Mouse (Mus musculus): ENCODE data around the gene Wdfy4. TPM values are rescaled to one million over a fixed set of nuclear protein-coding genes. Genes with fewer than 3 reads are reported as not detected.

Wdfy4 gene
- polyA plus RNA-seq, 1 experiment from 2014 or later: 0.24 TPM

GRCm38 (mm10) chr14:33131044-33131758, 54.1 kb downstream of the Wdfy4 start:
- Histone ChIP-seq H3K9me3 (ENCODE audit: control insufficient read depth, low read length) (no peaks in the 10 kb centered on the region), H3K27ac (replicated peaks; ENCODE audit: low read depth, low read length) (no peak overlapping the region), H3K9ac (replicated peaks; ENCODE audit: low read length) (no peak overlapping the region), H3K4me2 (ENCODE audit: low read length) (no peak overlapping the region), H3K27me3 (ENCODE audit: control insufficient read depth, insufficient read depth, low read length) (peaks cover 5% of the 10 kb centered on the region; the same call in 1 of the 2 replicates), H3K36me3 (ENCODE audit: control insufficient read depth, insufficient read depth, low read length) (no peaks in the 10 kb centered on the region), H3K4me3 (replicated peaks; ENCODE audit: low read depth, low read length) (no peak overlapping the region), H3K4me1 (ENCODE audit: control insufficient read depth, insufficient read depth, low read length) (no peaks in the 10 kb centered on the region)
- WGBS: 51% methylated on average over 7 of the region's 7 CpGs
- no peak for ATAC-seq (ENCODE audit: low FRiP score, low TSS enrichment)
- peak; percentile 24 for DNase-seq

DNA sequence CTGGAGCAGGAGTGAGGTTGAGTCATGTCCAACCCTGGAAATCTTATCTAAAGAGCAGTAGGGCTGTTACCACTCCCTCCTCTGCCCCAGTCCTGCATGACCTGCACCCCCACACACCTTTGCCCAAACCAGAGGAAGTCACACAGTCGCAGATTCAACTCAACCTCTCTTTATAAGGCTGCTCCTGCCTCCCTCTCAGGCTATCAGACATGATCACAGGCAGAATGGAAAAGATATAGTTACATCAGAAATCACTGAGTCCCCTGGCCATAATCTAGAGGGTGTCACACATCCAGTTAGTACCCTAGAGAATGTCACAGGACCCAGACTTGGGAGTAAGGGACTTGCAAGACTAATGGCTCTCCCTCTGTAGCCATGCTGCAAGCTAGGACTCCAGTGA, 68.7 kb downstream of the Wdfy4 start:
- Histone ChIP-seq H3K4me3 (replicated peaks; ENCODE audit: low read depth, low read length) (no peak overlapping the region), H3K9ac (replicated peaks; ENCODE audit: low read length) (no peak overlapping the region), H3K4me1 (ENCODE audit: control insufficient read depth, insufficient read depth, low read length) (no peaks in the 10 kb centered on the region), H3K36me3 (ENCODE audit: control insufficient read depth, insufficient read depth, low read length) (no peaks in the 10 kb centered on the region), H3K27ac (replicated peaks; ENCODE audit: low read depth, low read length) (no peak overlapping the region), H3K9me3 (ENCODE audit: control insufficient read depth, low read length) (no peaks in the 10 kb centered on the region), H3K27me3 (ENCODE audit: control insufficient read depth, insufficient read depth, low read length) (no peaks in the 10 kb centered on the region), H3K4me2 (ENCODE audit: low read length) (no peak overlapping the region)
- DNase-seq (no peak), ATAC-seq (ENCODE audit: low FRiP score, low TSS enrichment) (no peak)
- WGBS: 88% methylated on average over 1 of the region's 1 CpGs

GRCm38 (mm10) chr14:33104809-33105208, 80.5 kb downstream of the Wdfy4 start:
- DNase-seq (no peak), ATAC-seq (ENCODE audit: low FRiP score, low TSS enrichment) (no peak)
- H3K36me3 ChIP-seq (ENCODE audit: control insufficient read depth, insufficient read depth, low read length): no peaks in the 10 kb centered on the region
- H3K27ac ChIP-seq (replicated peaks; ENCODE audit: low read depth, low read length): no peak overlapping the region
- no peaks in the 10 kb centered on the region for H3K27me3 ChIP-seq (ENCODE audit: control insufficient read depth, insufficient read depth, low read length)
- H3K9me3 ChIP-seq (ENCODE audit: control insufficient read depth, low read length): no peaks in the 10 kb centered on the region
- H3K9ac ChIP-seq (replicated peaks; ENCODE audit: low read length): no peak overlapping the region
- H3K4me3 ChIP-seq (replicated peaks; ENCODE audit: low read depth, low read length): no peak overlapping the region
- no peak overlapping the region for H3K4me2 ChIP-seq (ENCODE audit: low read length)
- 82% methylated on average over 3 of the region's 3 CpGs for WGBS
- H3K4me1 ChIP-seq (ENCODE audit: control insufficient read depth, insufficient read depth, low read length): no peaks in the 10 kb centered on the region

DNA sequence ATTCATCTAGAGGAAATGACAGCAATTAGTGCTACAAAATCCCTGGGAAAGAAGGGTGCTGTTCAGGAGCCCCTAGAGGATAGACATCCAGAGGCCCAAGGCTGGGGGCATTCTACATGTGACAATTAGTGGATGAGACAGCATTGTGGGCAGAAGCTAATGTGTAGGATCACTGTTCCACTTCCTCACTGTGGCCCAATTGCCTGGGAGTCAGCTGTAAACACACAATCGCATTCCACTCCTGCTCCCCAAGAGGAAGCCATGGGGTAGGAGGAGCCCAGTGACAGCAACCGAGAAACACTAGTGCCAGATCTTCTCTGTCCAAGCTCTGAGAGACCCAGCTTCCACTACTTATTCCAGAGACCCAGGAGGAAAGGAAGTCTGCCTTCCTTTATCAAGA, 83.7 kb downstream of the Wdfy4 start:
- no peaks in the 10 kb centered on the region for H3K4me1 ChIP-seq (ENCODE audit: control insufficient read depth, insufficient read depth, low read length)
- no peak overlapping the region for H3K4me2 ChIP-seq (ENCODE audit: low read length)
- WGBS: 85% methylated on average over 2 of the region's 2 CpGs
- no peak for DNase-seq
- no peak overlapping the region for H3K9ac ChIP-seq (replicated peaks; ENCODE audit: low read length)
- no peaks in the 10 kb centered on the region for H3K9me3 ChIP-seq (ENCODE audit: control insufficient read depth, low read length)
- ATAC-seq (ENCODE audit: low FRiP score, low TSS enrichment): no peak
- H3K36me3 ChIP-seq (ENCODE audit: control insufficient read depth, insufficient read depth, low read length): no peaks in the 10 kb centered on the region
- no peaks in the 10 kb centered on the region for H3K27me3 ChIP-seq (ENCODE audit: control insufficient read depth, insufficient read depth, low read length)
- no peak overlapping the region for H3K4me3 ChIP-seq (replicated peaks; ENCODE audit: low read depth, low read length)
- no peak overlapping the region for H3K27ac ChIP-seq (replicated peaks; ENCODE audit: low read depth, low read length)

DNA sequence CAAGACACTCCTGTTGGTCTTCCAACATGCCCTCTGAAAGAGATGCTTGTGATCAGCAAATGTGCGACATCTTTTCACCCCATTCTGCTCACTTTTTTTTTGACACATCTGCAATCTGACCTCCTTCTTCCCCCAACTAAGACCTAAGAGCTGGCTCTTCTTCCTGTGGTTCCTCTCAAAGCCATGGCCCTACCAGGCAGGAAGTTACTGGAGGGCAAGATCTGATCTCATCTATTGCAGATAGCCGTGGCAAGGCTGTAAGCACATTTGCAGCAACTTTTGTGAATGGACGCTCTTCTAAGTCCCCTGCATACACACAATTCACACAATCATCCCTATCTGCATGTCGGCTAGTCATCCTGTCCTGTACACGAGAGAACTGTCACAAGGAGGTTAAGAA, 85.4 kb downstream of the Wdfy4 start:
- Histone ChIP-seq H3K27ac (replicated peaks; ENCODE audit: low read depth, low read length) (no peak overlapping the region), H3K9me3 (ENCODE audit: control insufficient read depth, low read length) (no peaks in the 10 kb centered on the region), H3K9ac (replicated peaks; ENCODE audit: low read length) (no peak overlapping the region), H3K27me3 (ENCODE audit: control insufficient read depth, insufficient read depth, low read length) (no peaks in the 10 kb centered on the region), H3K4me2 (ENCODE audit: low read length) (no peak overlapping the region), H3K4me3 (replicated peaks; ENCODE audit: low read depth, low read length) (no peak overlapping the region), H3K4me1 (ENCODE audit: control insufficient read depth, insufficient read depth, low read length) (no peaks in the 10 kb centered on the region), H3K36me3 (ENCODE audit: control insufficient read depth, insufficient read depth, low read length) (no peaks in the 10 kb centered on the region)
- ATAC-seq (ENCODE audit: low FRiP score, low TSS enrichment) (no peak), DNase-seq (no peak)
- 84% methylated on average over 5 of the region's 5 CpGs for WGBS

- H3K9me3 ChIP-seq (ENCODE audit: control insufficient read depth, low read length): no peaks in the 10 kb centered on the region
- H3K4me3 ChIP-seq (replicated peaks; ENCODE audit: low read depth, low read length): no peak overlapping the region
- H3K4me2 ChIP-seq (ENCODE audit: low read length): no peak overlapping the region
- no peak overlapping the region for H3K9ac ChIP-seq (replicated peaks; ENCODE audit: low read length)
- H3K4me1 ChIP-seq (ENCODE audit: control insufficient read depth, insufficient read depth, low read length): no peaks in the 10 kb centered on the region
- no peak overlapping the region for H3K27ac ChIP-seq (replicated peaks; ENCODE audit: low read depth, low read length)
- no peak for ATAC-seq (ENCODE audit: low FRiP score, low TSS enrichment)
- no peaks in the 10 kb centered on the region for H3K27me3 ChIP-seq (ENCODE audit: control insufficient read depth, insufficient read depth, low read length)
- H3K36me3 ChIP-seq (ENCODE audit: control insufficient read depth, insufficient read depth, low read length): no peaks in the 10 kb centered on the region
- WGBS: 64% methylated on average over 7 of the region's 7 CpGs
- DNase-seq: no peak
Observed at GRCm38 (mm10) chr14:33099111-33099510, 86.2 kb downstream of the Wdfy4 start.

- no peaks in the 10 kb centered on the region for H3K36me3 ChIP-seq (ENCODE audit: control insufficient read depth, insufficient read depth, low read length)
- ATAC-seq (ENCODE audit: low FRiP score, low TSS enrichment): no peak
- no peak overlapping the region for H3K4me3 ChIP-seq (replicated peaks; ENCODE audit: low read depth, low read length)
- H3K27me3 ChIP-seq (ENCODE audit: control insufficient read depth, insufficient read depth, low read length): no peaks in the 10 kb centered on the region
- H3K9me3 ChIP-seq (ENCODE audit: control insufficient read depth, low read length): no peaks in the 10 kb centered on the region
- no peak overlapping the region for H3K4me2 ChIP-seq (ENCODE audit: low read length)
- 90% methylated on average over 5 of the region's 5 CpGs for WGBS
- DNase-seq: no peak
- H3K27ac ChIP-seq (replicated peaks; ENCODE audit: low read depth, low read length): no peak overlapping the region
- no peaks in the 10 kb centered on the region for H3K4me1 ChIP-seq (ENCODE audit: control insufficient read depth, insufficient read depth, low read length)
- no peak overlapping the region for H3K9ac ChIP-seq (replicated peaks; ENCODE audit: low read length)
Observed at GRCm38 (mm10) chr14:33096462-33096861, 88.8 kb downstream of the Wdfy4 start.

DNA sequence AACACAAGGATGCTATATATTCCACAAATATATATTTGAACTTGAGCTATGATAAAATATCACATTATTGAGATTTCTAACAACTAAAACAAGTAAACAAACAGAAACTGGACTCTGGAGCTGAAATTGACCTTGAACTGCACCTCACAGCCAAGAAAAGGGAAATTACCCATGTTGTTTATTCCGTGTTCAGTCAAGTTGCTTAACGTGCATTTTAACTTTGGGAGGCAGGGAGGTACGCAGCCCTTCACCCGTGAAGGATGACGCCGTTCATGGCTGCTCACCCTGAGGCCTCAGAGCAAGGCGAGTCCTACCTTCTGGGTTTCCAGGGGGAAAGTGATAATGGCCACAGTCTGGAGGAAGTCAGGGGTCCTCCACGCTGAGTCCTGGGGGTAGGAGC, 102.0 kb downstream of the Wdfy4 start:
- Histone ChIP-seq H3K4me2 (ENCODE audit: low read length) (no peak overlapping the region), H3K4me3 (replicated peaks; ENCODE audit: low read depth, low read length) (no peak overlapping the region), H3K9ac (replicated peaks; ENCODE audit: low read length) (no peak overlapping the region), H3K27ac (replicated peaks; ENCODE audit: low read depth, low read length) (no peak overlapping the region), H3K9me3 (ENCODE audit: control insufficient read depth, low read length) (no peaks in the 10 kb centered on the region), H3K4me1 (ENCODE audit: control insufficient read depth, insufficient read depth, low read length) (no peaks in the 10 kb centered on the region), H3K27me3 (ENCODE audit: control insufficient read depth, insufficient read depth, low read length) (no peaks in the 10 kb centered on the region), H3K36me3 (ENCODE audit: control insufficient read depth, insufficient read depth, low read length) (no peaks in the 10 kb centered on the region)
- ATAC-seq (ENCODE audit: low FRiP score, low TSS enrichment): no peak
- WGBS: 82% methylated on average over 8 of the region's 8 CpGs
- DNase-seq: no peak

DNA sequence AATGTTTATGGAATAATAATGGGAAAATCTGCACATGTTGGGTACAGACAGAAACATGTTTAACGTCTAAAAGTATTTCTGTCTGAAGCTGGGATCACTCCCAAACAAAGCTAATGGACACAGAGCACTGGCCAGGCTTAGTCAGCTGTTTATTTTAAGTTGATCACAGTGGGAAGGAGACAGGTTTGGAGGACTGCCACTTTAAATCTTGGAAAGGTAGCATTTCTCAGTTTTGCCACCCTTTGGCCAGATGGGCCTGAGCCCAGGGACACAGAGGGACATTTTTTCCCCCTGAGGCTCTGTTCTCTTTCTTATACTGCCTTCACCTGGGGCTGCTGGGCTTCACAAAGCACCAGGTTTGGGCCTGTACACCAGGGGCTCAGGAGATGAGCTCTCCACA, 103.0 kb downstream of the Wdfy4 start:
- no peak overlapping the region for H3K9ac ChIP-seq (replicated peaks; ENCODE audit: low read length)
- WGBS: 82% methylated on average over 1 of the region's 1 CpGs
- no peak for ATAC-seq (ENCODE audit: low FRiP score, low TSS enrichment)
- H3K27ac ChIP-seq (replicated peaks; ENCODE audit: low read depth, low read length): no peak overlapping the region
- H3K27me3 ChIP-seq (ENCODE audit: control insufficient read depth, insufficient read depth, low read length): no peaks in the 10 kb centered on the region
- H3K36me3 ChIP-seq (ENCODE audit: control insufficient read depth, insufficient read depth, low read length): no peaks in the 10 kb centered on the region
- no peak for DNase-seq
- H3K9me3 ChIP-seq (ENCODE audit: control insufficient read depth, low read length): no peaks in the 10 kb centered on the region
- no peak overlapping the region for H3K4me3 ChIP-seq (replicated peaks; ENCODE audit: low read depth, low read length)
- no peaks in the 10 kb centered on the region for H3K4me1 ChIP-seq (ENCODE audit: control insufficient read depth, insufficient read depth, low read length)
- no peak overlapping the region for H3K4me2 ChIP-seq (ENCODE audit: low read length)
